Mouse (Mus musculus) CH12.LX (cell line): ENCODE measurements at regions not wholly inside any gene's neighbourhood (a gene's known extent, or its start where the extent isn't known, plus 50 kb on each side); places are given as distances from the start of the nearest gene placed in this dataset.

Experiments used
- CHD1 ChIP-seq: IDR thresholded peaks from 2 replicates; pipeline ENCODE4 v1.6.1; 2012; ENCODE audit warnings: low read depth, low read length, improper control_type of control experiment, inconsistent platforms
- CTCF ChIP-seq, 2 experiments: IDR thresholded peaks in 1 of 2; conservative IDR thresholded peaks in 1 of 2; 2 replicates each; pipeline ENCODE4 v1.5.1; 2011 to 2012; ENCODE audit warnings: low read depth in 2 of 2, low read length in 2 of 2, improper control_type of control experiment in 1 of 2, inconsistent platforms in 1 of 2, mild to moderate bottlenecking in 1 of 2, moderate library complexity in 1 of 2
- HCFC1 ChIP-seq: IDR thresholded peaks from 2 replicates; pipeline ENCODE4 v1.6.1; 2012; ENCODE audit warnings: low read depth, mild to moderate bottlenecking, inconsistent platforms, low read length, improper control_type of control experiment
- MAX ChIP-seq: IDR thresholded peaks from 2 replicates; pipeline ENCODE4 v1.6.1; 2011; ENCODE audit warnings: low read length, improper control_type of control experiment
- MAZ ChIP-seq: IDR thresholded peaks from 2 replicates; pipeline ENCODE4 v1.6.1; 2012; ENCODE audit warnings: low read depth, mild to moderate bottlenecking, inconsistent platforms, low read length, improper control_type of control experiment, moderate library complexity
- NELFE ChIP-seq: IDR thresholded peaks from 2 replicates; pipeline ENCODE4 v1.6.1; 2011; ENCODE audit warnings: low read depth, low read length, improper control_type of control experiment
- POLR2A ChIP-seq: IDR thresholded peaks from 2 replicates; pipeline ENCODE4 v1.6.1; 2011; ENCODE audit warnings: low read depth, mild to moderate bottlenecking, improper control_type of control experiment, low read length
- SMC3 ChIP-seq: IDR thresholded peaks from 2 replicates; pipeline ENCODE4 v1.6.1; 2011; ENCODE audit warnings: low read depth, low read length, improper control_type of control experiment
- TBP ChIP-seq: conservative IDR thresholded peaks from 2 replicates; pipeline ENCODE4 v1.6.1; 2011; ENCODE audit warnings: low read depth, low read length, improper control_type of control experiment
- ZC3H11A ChIP-seq: IDR thresholded peaks from 2 replicates; pipeline ENCODE4 v1.6.1; 2012; ENCODE audit warnings: low read depth, mild to moderate bottlenecking, inconsistent platforms, low read length, improper control_type of control experiment
- ZKSCAN1 ChIP-seq: IDR thresholded peaks from 2 replicates; pipeline ENCODE4 v1.6.1; 2012; ENCODE audit warnings: low read depth, inconsistent platforms, low read length, improper control_type of control experiment, borderline replicate concordance
- ZNF384 ChIP-seq: IDR thresholded peaks from 2 replicates; pipeline ENCODE4 v1.6.1; 2012; ENCODE audit warnings: low read depth, low read length, improper control_type of control experiment, inconsistent platforms

DNA sequence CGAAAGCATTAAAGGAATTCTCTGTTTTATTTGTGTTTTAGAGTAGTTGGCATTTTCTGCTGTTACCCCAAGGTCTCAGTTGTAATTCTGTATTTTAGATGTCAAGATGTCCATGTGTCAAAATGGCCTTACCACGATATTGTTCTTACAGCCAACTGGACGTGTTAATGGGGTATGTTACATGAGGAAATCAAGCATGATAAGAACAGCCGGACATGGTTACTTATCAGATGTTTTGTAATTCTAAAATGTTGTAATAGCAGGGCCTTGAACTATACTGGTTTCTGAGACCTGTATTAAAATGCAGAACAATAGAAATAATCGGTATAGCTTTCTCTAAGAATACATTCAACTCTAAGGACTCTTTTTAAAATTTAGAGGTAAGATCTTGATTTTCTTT lies 201.3 kb downstream of the Foxo1 start:
- TF ChIP-seq CHD1 = no peak
- no peak for TF ChIP-seq CTCF (conservative IDR thresholded peaks at IDR 0.05 in 1 of 2, IDR thresholded peaks at IDR 0.05 in 1 of 2; ENCODE audit: low read depth in 2 of 2, low read length in 2 of 2)
- TF ChIP-seq MAX = no peak
- TF ChIP-seq POLR2A = no peak
- TF ChIP-seq ZNF384 = no peak
- TF ChIP-seq ZKSCAN1 = no peak
- no peak for TF ChIP-seq MAZ
- TF ChIP-seq SMC3 = no peak
- TF ChIP-seq TBP = no peak
- no peak for TF ChIP-seq ZC3H11A
- no peak for TF ChIP-seq HCFC1
- TF ChIP-seq NELFE = no peak
